Mouse (Mus musculus) small intestine, adult 2 months (tissue): ENCODE data around the gene Tac4.

Experiments
- CTCF ChIP-seq: fragments of 200-500 bp; IDR thresholded peaks from 2 replicates; pipeline ENCODE4 v1.5.1; 2012; ENCODE audit warnings: low read depth, mild to moderate bottlenecking, control low read depth, inconsistent platforms, low read length, moderate library complexity, mixed read lengths; ENCODE audit not compliant: insufficient replicate concordance, insufficient read length; ENCODE audit errors: extremely low read depth
- POLR2A ChIP-seq: fragments of 200-500 bp; IDR thresholded peaks from 2 replicates; pipeline ENCODE4 v1.6.1; 2012; ENCODE audit warnings: low read depth, mild to moderate bottlenecking, control low read depth, inconsistent platforms, low read length, moderate library complexity

GRCm38 (mm10) chr11:95310648-95311424, 49.5 kb downstream of the Tac4 start:
- no peak for TF ChIP-seq POLR2A
- no peak for TF ChIP-seq CTCF
